Mouse (Mus musculus): ENCODE results near the gene Serp1.

The Serp1 gene

GRCm38 (mm10) chr3:58516602-58516976 is 9.1 kb downstream of the Serp1 start:
- Histone ChIP-seq H3K27me3 (ENCODE audit: insufficient read depth, low read length) (no peaks in the 10 kb centered on the region), H3K36me3 (ENCODE audit: insufficient read depth, low read length) (peaks cover 14% of the 10 kb centered on the region), H3K9me3 (ENCODE audit: low read length) (no peaks in the 10 kb centered on the region), H3K4me1 (replicated peaks; ENCODE audit: low read depth, low read length) (peaks cover 21% of the 10 kb centered on the region), H3K4me3 (replicated peaks; ENCODE audit: low read length) (no peak overlapping the region)
- TF ChIP-seq CTCF (conservative IDR thresholded peaks at IDR 0.05; ENCODE audit: low read length) = no peak
- TF ChIP-seq NANOG (IDR thresholded peaks at IDR 0.05; ENCODE audit: borderline replicate concordance, low read length) = no peak
- TF ChIP-seq POU5F1 (IDR thresholded peaks at IDR 0.05; ENCODE audit: borderline replicate concordance, low read length) = no peak

GRCm38 (mm10) chr3:58515947-58516601 is 9.6 kb downstream of the Serp1 start:
- H3K4me3 ChIP-seq (replicated peaks; ENCODE audit: low read length) = no peak overlapping the region
- no peaks in the 10 kb centered on the region for H3K9me3 ChIP-seq (ENCODE audit: low read length)
- peaks cover 9% of the 10 kb centered on the region for H3K36me3 ChIP-seq (ENCODE audit: insufficient read depth, low read length)
- peaks cover 19% of the 10 kb centered on the region for H3K4me1 ChIP-seq (replicated peaks; ENCODE audit: low read depth, low read length)
- H3K27me3 ChIP-seq (ENCODE audit: insufficient read depth, low read length) = no peaks in the 10 kb centered on the region
- TF ChIP-seq POU5F1 (IDR thresholded peaks at IDR 0.05; ENCODE audit: borderline replicate concordance, low read length) (no peak), CTCF (conservative IDR thresholded peaks at IDR 0.05; ENCODE audit: low read length) (no peak), NANOG (IDR thresholded peaks at IDR 0.05; ENCODE audit: borderline replicate concordance, low read length) (no peak)

GRCm38 (mm10) chr3:58513483-58513882 is 12.2 kb downstream of the Serp1 start:
- no peak overlapping the region for H3K4me3 ChIP-seq (replicated peaks; ENCODE audit: low read length)
- H3K27me3 ChIP-seq (ENCODE audit: insufficient read depth, low read length) = no peaks in the 10 kb centered on the region
- no peak for TF ChIP-seq NANOG (IDR thresholded peaks at IDR 0.05; ENCODE audit: borderline replicate concordance, low read length)
- TF ChIP-seq CTCF (conservative IDR thresholded peaks at IDR 0.05; ENCODE audit: low read length) = no peak
- TF ChIP-seq POU5F1 (IDR thresholded peaks at IDR 0.05; ENCODE audit: borderline replicate concordance, low read length) = no peak
- H3K36me3 ChIP-seq (ENCODE audit: insufficient read depth, low read length) = no peaks in the 10 kb centered on the region
- H3K9me3 ChIP-seq (ENCODE audit: low read length) = no peaks in the 10 kb centered on the region
- H3K4me1 ChIP-seq (replicated peaks; ENCODE audit: low read depth, low read length) = peaks cover 8% of the 10 kb centered on the region

- no peak overlapping the region for H3K4me3 ChIP-seq (replicated peaks; ENCODE audit: low read length)
- no peaks in the 10 kb centered on the region for H3K9me3 ChIP-seq (ENCODE audit: low read length)
- peaks cover 8% of the 10 kb centered on the region for H3K4me1 ChIP-seq (replicated peaks; ENCODE audit: low read depth, low read length)
- H3K36me3 ChIP-seq (ENCODE audit: insufficient read depth, low read length) = no peaks in the 10 kb centered on the region
- no peak for TF ChIP-seq CTCF (conservative IDR thresholded peaks at IDR 0.05; ENCODE audit: low read length)
- TF ChIP-seq POU5F1 (IDR thresholded peaks at IDR 0.05; ENCODE audit: borderline replicate concordance, low read length) = no peak
- no peak for TF ChIP-seq NANOG (IDR thresholded peaks at IDR 0.05; ENCODE audit: borderline replicate concordance, low read length)
- no peaks in the 10 kb centered on the region for H3K27me3 ChIP-seq (ENCODE audit: insufficient read depth, low read length)
Measured at GRCm38 (mm10) chr3:58512740-58513139, 13.0 kb downstream of the Serp1 start.

GRCm38 (mm10) chr3:58511581-58511980 is 14.1 kb downstream of the Serp1 start:
- H3K9me3 ChIP-seq (ENCODE audit: low read length) = no peaks in the 10 kb centered on the region
- peak; percentile 22; the same call in 1 of the 2 replicates for TF ChIP-seq CTCF (conservative IDR thresholded peaks at IDR 0.05; ENCODE audit: low read length)
- no peak for TF ChIP-seq NANOG (IDR thresholded peaks at IDR 0.05; ENCODE audit: borderline replicate concordance, low read length)
- H3K36me3 ChIP-seq (ENCODE audit: insufficient read depth, low read length) = no peaks in the 10 kb centered on the region
- peaks cover 8% of the 10 kb centered on the region for H3K4me1 ChIP-seq (replicated peaks; ENCODE audit: low read depth, low read length)
- no peak overlapping the region for H3K4me3 ChIP-seq (replicated peaks; ENCODE audit: low read length)
- H3K27me3 ChIP-seq (ENCODE audit: insufficient read depth, low read length) = no peaks in the 10 kb centered on the region

GRCm38 (mm10) chr3:58508020-58508750 is 17.5 kb downstream of the Serp1 start:
- Histone ChIP-seq H3K27me3 (ENCODE audit: insufficient read depth, low read length) (no peaks in the 10 kb centered on the region), H3K9me3 (ENCODE audit: low read length) (no peaks in the 10 kb centered on the region), H3K36me3 (ENCODE audit: insufficient read depth, low read length) (no peaks in the 10 kb centered on the region), H3K4me3 (replicated peaks; ENCODE audit: low read length) (no peak overlapping the region), H3K4me1 (replicated peaks; ENCODE audit: low read depth, low read length) (peaks cover 27% of the 10 kb centered on the region)
- TF ChIP-seq POU5F1 (IDR thresholded peaks at IDR 0.05; ENCODE audit: borderline replicate concordance, low read length) = no peak
- no peak for TF ChIP-seq CTCF (conservative IDR thresholded peaks at IDR 0.05; ENCODE audit: low read length)
- no peak for TF ChIP-seq NANOG (IDR thresholded peaks at IDR 0.05; ENCODE audit: borderline replicate concordance, low read length)

- TF ChIP-seq POU5F1 (IDR thresholded peaks at IDR 0.05; ENCODE audit: borderline replicate concordance, low read length) = no peak
- TF ChIP-seq NANOG (IDR thresholded peaks at IDR 0.05; ENCODE audit: borderline replicate concordance, low read length) = no peak
- no peak for TF ChIP-seq CTCF (conservative IDR thresholded peaks at IDR 0.05; ENCODE audit: low read length)
- no peak overlapping the region for H3K4me3 ChIP-seq (replicated peaks; ENCODE audit: low read length)
- no peaks in the 10 kb centered on the region for H3K9me3 ChIP-seq (ENCODE audit: low read length)
- peaks cover 23% of the 10 kb centered on the region for H3K4me1 ChIP-seq (replicated peaks; ENCODE audit: low read depth, low read length)
- H3K36me3 ChIP-seq (ENCODE audit: insufficient read depth, low read length) = no peaks in the 10 kb centered on the region
- no peaks in the 10 kb centered on the region for H3K27me3 ChIP-seq (ENCODE audit: insufficient read depth, low read length)
Measured at GRCm38 (mm10) chr3:58504676-58505075, 21.0 kb downstream of the Serp1 start.

GRCm38 (mm10) chr3:58503720-58504333 is 21.9 kb downstream of the Serp1 start:
- Histone ChIP-seq H3K9me3 (ENCODE audit: low read length) (no peaks in the 10 kb centered on the region), H3K27me3 (ENCODE audit: insufficient read depth, low read length) (no peaks in the 10 kb centered on the region)

More at GRCm38 (mm10) chr3:58503720-58504333, 21.9 kb downstream of the Serp1 start:
- Histone ChIP-seq H3K4me3 (replicated peaks; ENCODE audit: low read length) (no peak overlapping the region), H3K36me3 (ENCODE audit: insufficient read depth, low read length) (no peaks in the 10 kb centered on the region), H3K4me1 (replicated peaks; ENCODE audit: low read depth, low read length) (peaks cover 23% of the 10 kb centered on the region)
- no peak for TF ChIP-seq CTCF (conservative IDR thresholded peaks at IDR 0.05; ENCODE audit: low read length)
- TF ChIP-seq NANOG (IDR thresholded peaks at IDR 0.05; ENCODE audit: borderline replicate concordance, low read length) = no peak
- TF ChIP-seq POU5F1 (IDR thresholded peaks at IDR 0.05; ENCODE audit: borderline replicate concordance, low read length) = no peak

Measured in E14TG2a.4 (cell line).